Mouse (Mus musculus) CH12.LX (cell line): ENCODE data around the gene Ddx58. TPM values are rescaled to one million over a fixed set of nuclear protein-coding genes. Genes with fewer than 3 reads are reported as not detected.

Source experiments
- DNase-seq: peaks from one replicate; pipeline ENCODE4 v3.0.0-alpha.2; 2013; ENCODE audit errors: extremely low read depth
- H3K27ac ChIP-seq: 2 replicates; pipeline ENCODE4 v1.5.1; 2012; ENCODE audit warnings: low read depth, mild to moderate bottlenecking, control low read depth, moderate library complexity; ENCODE audit not compliant: insufficient read depth
- H3K27me3 ChIP-seq: replicated peaks from 2 replicates; pipeline ENCODE3; 2012; ENCODE audit warnings: inconsistent platforms
- H3K36me3 ChIP-seq, 2 experiments: replicated peaks in 1 of 2; 2 replicates each; pipeline versions ENCODE3 to v1.6.1; 2012; ENCODE audit warnings: inconsistent platforms in 1 of 2, low read length in 1 of 2, mild to moderate bottlenecking in 1 of 2, mixed read lengths in 1 of 2, moderate library complexity in 1 of 2; ENCODE audit not compliant: control insufficient read depth in 1 of 2, insufficient read depth in 1 of 2
- H3K4me1 ChIP-seq, 2 experiments: 2 replicates each; pipeline ENCODE4 v1.6.1; 2012; ENCODE audit warnings: inconsistent platforms in 1 of 2, moderate library complexity in 1 of 2; ENCODE audit not compliant: insufficient read depth in 2 of 2, control insufficient read depth in 1 of 2
- H3K4me2 ChIP-seq: 2 replicates; pipeline ENCODE4 v1.6.1; 2012; ENCODE audit warnings: low read depth, mild to moderate bottlenecking, control low read depth; ENCODE audit not compliant: poor library complexity, insufficient read depth, severe bottlenecking
- H3K4me3 ChIP-seq, 3 experiments: fragments of 150-350 bp in 1 of 3; sonication (generic) in 1 of 3; replicated peaks in 1 of 3; 2 replicates each; pipeline versions ENCODE3 to v1.5.1; 2011 to 2012; ENCODE audit warnings: low read depth in 2 of 3, low read length in 2 of 3, mild to moderate bottlenecking in 2 of 3, moderate library complexity in 2 of 3, control low read depth in 1 of 3, improper control_type of control experiment in 1 of 3, inconsistent platforms in 1 of 3, mixed read lengths in 1 of 3; ENCODE audit not compliant: poor library complexity in 1 of 3
- H3K79me2 ChIP-seq: replicated peaks from 2 replicates; pipeline ENCODE4 v1.6.1; 2012; ENCODE audit warnings: mild to moderate bottlenecking, moderate library complexity; ENCODE audit not compliant: control insufficient read depth, poor library complexity, insufficient read depth, severe bottlenecking; ENCODE audit errors: extremely low read depth
- H3K9ac ChIP-seq: 2 replicates; pipeline ENCODE4 v1.6.1; 2012; ENCODE audit warnings: low read depth, mild to moderate bottlenecking, control low read depth, moderate library complexity; ENCODE audit not compliant: insufficient read depth
- H3K9me3 ChIP-seq: replicated peaks from 2 replicates; pipeline ENCODE3; 2012; ENCODE audit warnings: low read length, inconsistent platforms, mixed read lengths
- BHLHE40 ChIP-seq: IDR thresholded peaks from 2 replicates; pipeline ENCODE4 v1.6.1; 2011; ENCODE audit warnings: mild to moderate bottlenecking, low read depth, low read length, improper control_type of control experiment
- CTCF ChIP-seq, 2 experiments: IDR thresholded peaks in 1 of 2; conservative IDR thresholded peaks in 1 of 2; 2 replicates each; pipeline ENCODE4 v1.5.1; 2011 to 2012; ENCODE audit warnings: low read depth in 2 of 2, low read length in 2 of 2, improper control_type of control experiment in 1 of 2, inconsistent platforms in 1 of 2, mild to moderate bottlenecking in 1 of 2, moderate library complexity in 1 of 2
- E2F4 ChIP-seq: IDR thresholded peaks from 2 replicates; pipeline ENCODE4 v1.6.1; 2011; ENCODE audit warnings: low read depth, low read length, improper control_type of control experiment; ENCODE audit not compliant: insufficient replicate concordance
- IRF4 ChIP-seq: IDR thresholded peaks from 2 replicates; pipeline ENCODE4 v1.6.1; 2014; ENCODE audit warnings: low read depth, mild to moderate bottlenecking, inconsistent platforms, low read length, improper control_type of control experiment
- JUN ChIP-seq: IDR thresholded peaks from 2 replicates; pipeline ENCODE4 v1.6.1; 2011; ENCODE audit warnings: low read depth, mild to moderate bottlenecking, low read length, improper control_type of control experiment, moderate library complexity; ENCODE audit not compliant: insufficient read depth
- KAT2A ChIP-seq: IDR thresholded peaks from 2 replicates; pipeline ENCODE4 v1.6.1; 2012; ENCODE audit warnings: low read length, improper control_type of control experiment, inconsistent platforms; ENCODE audit not compliant: insufficient replicate concordance
- MAFK ChIP-seq: IDR thresholded peaks from 2 replicates; pipeline ENCODE4 v1.6.1; 2011; ENCODE audit warnings: low read length, improper control_type of control experiment; ENCODE audit not compliant: insufficient replicate concordance
- MXI1 ChIP-seq: IDR thresholded peaks from 2 replicates; pipeline ENCODE4 v1.6.1; 2011; ENCODE audit warnings: mild to moderate bottlenecking, low read depth, low read length, improper control_type of control experiment
- MYC ChIP-seq: IDR thresholded peaks from 2 replicates; pipeline ENCODE4 v1.6.1; 2011; ENCODE audit warnings: low read depth, mild to moderate bottlenecking, improper control_type of control experiment, low read length
- POLR2A ChIP-seq: IDR thresholded peaks from 2 replicates; pipeline ENCODE4 v1.6.1; 2011; ENCODE audit warnings: low read depth, mild to moderate bottlenecking, improper control_type of control experiment, low read length
- RCOR1 ChIP-seq: conservative IDR thresholded peaks from 2 replicates; pipeline ENCODE4 v1.6.1; 2012; ENCODE audit warnings: low read depth, mild to moderate bottlenecking, inconsistent platforms, low read length, improper control_type of control experiment
- TCF12 ChIP-seq: IDR thresholded peaks from 2 replicates; pipeline ENCODE4 v1.6.1; 2014; ENCODE audit warnings: low read depth, mild to moderate bottlenecking, inconsistent platforms, low read length, improper control_type of control experiment
- UBTF ChIP-seq: IDR thresholded peaks from 2 replicates; pipeline ENCODE4 v1.6.1; 2012; ENCODE audit warnings: low read depth, mild to moderate bottlenecking, inconsistent platforms, low read length, improper control_type of control experiment, moderate library complexity
- USF1 ChIP-seq: IDR thresholded peaks from 2 replicates; pipeline ENCODE4 v1.6.1; 2014; ENCODE audit warnings: low read depth, mild to moderate bottlenecking, inconsistent platforms, low read length, improper control_type of control experiment
- USF2 ChIP-seq: conservative IDR thresholded peaks from 2 replicates; pipeline ENCODE4 v1.6.1; 2011; ENCODE audit warnings: low read depth, low read length, improper control_type of control experiment
- ZC3H11A ChIP-seq: IDR thresholded peaks from 2 replicates; pipeline ENCODE4 v1.6.1; 2012; ENCODE audit warnings: low read depth, mild to moderate bottlenecking, inconsistent platforms, low read length, improper control_type of control experiment
- ZKSCAN1 ChIP-seq: IDR thresholded peaks from 2 replicates; pipeline ENCODE4 v1.6.1; 2012; ENCODE audit warnings: low read depth, inconsistent platforms, low read length, improper control_type of control experiment, borderline replicate concordance
- ZMIZ1 ChIP-seq: IDR thresholded peaks from 2 replicates; pipeline ENCODE4 v1.6.1; 2012; ENCODE audit warnings: low read depth, mild to moderate bottlenecking, inconsistent platforms, low read length, improper control_type of control experiment
- ZNF384 ChIP-seq: IDR thresholded peaks from 2 replicates; pipeline ENCODE4 v1.6.1; 2012; ENCODE audit warnings: low read depth, low read length, improper control_type of control experiment, inconsistent platforms
- dilution Hi-C: fragments of 300-500 bp; cut with MboI; formaldehyde crosslinking; loops from 2 replicates; pipeline ENCODE4 v1.14.3; 2020; ENCODE audit warnings: low sequenced_read_pairs; ENCODE audit not compliant: extremely low pct_unique_long_range_greater_than_20kb, extremely low pct_ligation_motif_present
- in situ Hi-C: fragments of 300-500 bp; cut with MboI; formaldehyde crosslinking; loops from 3 replicates; pipeline ENCODE4 v1.14.3; 2019; ENCODE audit warnings: low sequenced_read_pairs, low pct_ligation_motif_present, low pct_unique_long_range_greater_than_20kb, mixed read lengths
- polyA plus RNA-seq: library from polyadenylated mRNA; unstranded; fragments of >175 nt; gene quantifications from 2 replicates; pipeline ENCODE4 v1.2.1, GENCODE M21; 2012; ENCODE audit warnings: low read depth; ENCODE audit not compliant: insufficient read length
- total RNA-seq, 2 experiments: library from RNA; depleted of rRNA; stranded (reverse); fragments of 300-350 nt in 1 of 2; fragments of >200 nt in 1 of 2; gene quantifications; 2 replicates each; pipeline ENCODE4 v1.2.3; 2012 to 2014

Gene Ddx58
- total and polyA plus RNA-seq, 3 experiments: 4.2 to 7.3 (median 6.6) TPM

- H3K27ac ChIP-seq: no peak overlapping the region
- no peak for TF ChIP-seq UBTF
- TF ChIP-seq MYC: no peak
- no peak for TF ChIP-seq ZMIZ1
- TF ChIP-seq POLR2A: no peak
- no peak for TF ChIP-seq ZKSCAN1
- TF ChIP-seq RCOR1: no peak
- TF ChIP-seq MAFK: no peak
- H3K36me3 ChIP-seq: peaks cover 0 to 21% of the 10 kb centered on the region in 2 experiments
- no peak overlapping the region for H3K4me3 ChIP-seq
- H3K79me2 ChIP-seq: no peaks in the 10 kb centered on the region
- DNase-seq: no peak
- dilution Hi-C loops: no loop called here
- in situ Hi-C loops: no loop called here
- H3K9me3 ChIP-seq: peaks cover 6% of the 10 kb centered on the region
- H3K4me1 ChIP-seq: peaks cover 0 to 15% of the 10 kb centered on the region in 2 experiments; a peak in 2 of 4 replicates
- H3K9ac ChIP-seq: no peak overlapping the region
- no peak overlapping the region for H3K4me2 ChIP-seq
- no peaks in the 10 kb centered on the region for H3K27me3 ChIP-seq
Measured at GRCm38 (mm10) chr4:40157500-40158223, 82.0 kb downstream of the Ddx58 start.

- in situ Hi-C loops: no loop called here
- Histone ChIP-seq H3K27ac (no peak overlapping the region), H3K4me2 (no peak overlapping the region), H3K9me3 (peaks cover 6% of the 10 kb centered on the region), H3K27me3 (no peaks in the 10 kb centered on the region), H3K4me1 (peaks cover 0 to 23% of the 10 kb centered on the region in 2 experiments; a peak in 2 of 4 replicates)
- dilution Hi-C loops: no loop called here
- no peak for DNase-seq
- TF ChIP-seq JUN (no peak), ZNF384 (no peak), MXI1 (no peak), E2F4 (no peak), ZMIZ1 (no peak), UBTF (no peak), IRF4 (no peak), BHLHE40 (no peak), USF1 (no peak), KAT2A (no peak), TCF12 (no peak), CTCF (conservative IDR thresholded peaks at IDR 0.05 in 1 of 2, IDR thresholded peaks at IDR 0.05 in 1 of 2; ENCODE audit: low read depth in 2 of 2, low read length in 2 of 2) (no peak), ZC3H11A (no peak), USF2 (no peak)
- TF ChIP-seq, all 38 proteins: peak for 0
- H3K36me3 ChIP-seq: peaks cover 0 to 21% of the 10 kb centered on the region in 2 experiments
- no peak overlapping the region for H3K9ac ChIP-seq
- H3K79me2 ChIP-seq: no peaks in the 10 kb centered on the region
- H3K4me3 ChIP-seq: no peak overlapping the region
Measured at GRCm38 (mm10) chr4:40156582-40157499, 82.8 kb downstream of the Ddx58 start.
